Mouse (Mus musculus): ENCODE measurements around the gene Crispld2. TPM values are rescaled to one million over a fixed set of nuclear protein-coding genes. Genes with fewer than 3 reads are reported as not detected.

Crispld2 gene
- total and polyA plus RNA-seq, 3 experiments = 0.23 to 3.7 (median 0.45) TPM

- Histone ChIP-seq H3K27me3 (ENCODE audit: insufficient read depth, low read length) (peaks cover 59% of the 10 kb centered on the region), H3K36me3 (replicated peaks) (no peaks in the 10 kb centered on the region), H3K9me3 (replicated peaks) (peaks cover 6% of the 10 kb centered on the region), H3K4me1 (ENCODE audit: insufficient read depth, low read depth, low read length) (no peaks in the 10 kb centered on the region), H3K4me3 (ENCODE audit: low read depth, low read length) (no peak overlapping the region)
- TF ChIP-seq GATA2 (IDR thresholded peaks at IDR 0.05; ENCODE audit: borderline replicate concordance, low read depth, low read length) (no peak), POLR2AphosphoS5 (IDR thresholded peaks at IDR 0.05; ENCODE audit: insufficient replicate concordance, low read depth, low read length) (no peak), CTCF (IDR thresholded peaks at IDR 0.05; ENCODE audit: low read depth, low read length) (no peak), TAL1 (conservative IDR thresholded peaks at IDR 0.05; ENCODE audit: low read depth, low read length) (no peak)
- DNase-seq (ENCODE audit: low spot score) (no peak), ATAC-seq (ENCODE audit: extremely low read depth, insufficient number of reproducible peaks, low FRiP score, poor library complexity, severe bottlenecking) (no peak)
These were observed 59.7 kb downstream of the Crispld2 start for GRCm38 (mm10) chr8:120051908-120052307.

GRCm38 (mm10) chr8:120052318-120052717 lies 60.1 kb downstream of the Crispld2 start:
- H3K4me3 ChIP-seq (ENCODE audit: low read depth, low read length) = no peak overlapping the region
- no peaks in the 10 kb centered on the region for H3K36me3 ChIP-seq (replicated peaks)
- DNase-seq (ENCODE audit: low spot score) (no peak), ATAC-seq (ENCODE audit: extremely low read depth, insufficient number of reproducible peaks, low FRiP score, poor library complexity, severe bottlenecking) (no peak)
- no peaks in the 10 kb centered on the region for H3K4me1 ChIP-seq (ENCODE audit: insufficient read depth, low read depth, low read length)
- H3K27me3 ChIP-seq (ENCODE audit: insufficient read depth, low read length) = peaks cover 63% of the 10 kb centered on the region
- TF ChIP-seq TAL1 (conservative IDR thresholded peaks at IDR 0.05; ENCODE audit: low read depth, low read length) = no peak
- no peak for TF ChIP-seq GATA2 (IDR thresholded peaks at IDR 0.05; ENCODE audit: borderline replicate concordance, low read depth, low read length)
- TF ChIP-seq POLR2AphosphoS5 (IDR thresholded peaks at IDR 0.05; ENCODE audit: insufficient replicate concordance, low read depth, low read length) = no peak
- H3K9me3 ChIP-seq (replicated peaks) = peaks cover 6% of the 10 kb centered on the region

- Histone ChIP-seq H3K36me3 (replicated peaks) (no peaks in the 10 kb centered on the region), H3K9me3 (replicated peaks) (peaks cover 6% of the 10 kb centered on the region), H3K4me3 (ENCODE audit: low read depth, low read length) (no peak overlapping the region), H3K4me1 (ENCODE audit: insufficient read depth, low read depth, low read length) (no peaks in the 10 kb centered on the region), H3K27me3 (ENCODE audit: insufficient read depth, low read length) (peaks cover 73% of the 10 kb centered on the region)
- ATAC-seq (ENCODE audit: extremely low read depth, insufficient number of reproducible peaks, low FRiP score, poor library complexity, severe bottlenecking) (no peak), DNase-seq (ENCODE audit: low spot score) (no peak)
- TF ChIP-seq TAL1 (conservative IDR thresholded peaks at IDR 0.05; ENCODE audit: low read depth, low read length) = no peak
- no peak for TF ChIP-seq POLR2AphosphoS5 (IDR thresholded peaks at IDR 0.05; ENCODE audit: insufficient replicate concordance, low read depth, low read length)
- TF ChIP-seq GATA1 (IDR thresholded peaks at IDR 0.05; ENCODE audit: borderline replicate concordance, low read length) = no peak
- TF ChIP-seq GATA2 (IDR thresholded peaks at IDR 0.05; ENCODE audit: borderline replicate concordance, low read depth, low read length) = no peak
- no peak for TF ChIP-seq CTCF (IDR thresholded peaks at IDR 0.05; ENCODE audit: low read depth, low read length)
These were observed 62.6 kb downstream of the Crispld2 start for GRCm38 (mm10) chr8:120054833-120055232.

GRCm38 (mm10) chr8:120057078-120057477 lies 64.8 kb downstream of the Crispld2 start:
- DNase-seq (ENCODE audit: low spot score) (no peak), ATAC-seq (ENCODE audit: extremely low read depth, insufficient number of reproducible peaks, low FRiP score, poor library complexity, severe bottlenecking) (no peak)
- TF ChIP-seq CTCF (IDR thresholded peaks at IDR 0.05; ENCODE audit: low read depth, low read length) = no peak
- no peak for TF ChIP-seq TAL1 (conservative IDR thresholded peaks at IDR 0.05; ENCODE audit: low read depth, low read length)
- no peak for TF ChIP-seq POLR2AphosphoS5 (IDR thresholded peaks at IDR 0.05; ENCODE audit: insufficient replicate concordance, low read depth, low read length)
- TF ChIP-seq GATA1 (IDR thresholded peaks at IDR 0.05; ENCODE audit: borderline replicate concordance, low read length) = no peak
- TF ChIP-seq GATA2 (IDR thresholded peaks at IDR 0.05; ENCODE audit: borderline replicate concordance, low read depth, low read length) = no peak
- H3K36me3 ChIP-seq (replicated peaks) = no peaks in the 10 kb centered on the region
- peaks cover 62% of the 10 kb centered on the region for H3K27me3 ChIP-seq (ENCODE audit: insufficient read depth, low read length)
- H3K4me1 ChIP-seq (ENCODE audit: insufficient read depth, low read depth, low read length) = no peaks in the 10 kb centered on the region
- peaks cover 6% of the 10 kb centered on the region for H3K9me3 ChIP-seq (replicated peaks)
- H3K4me3 ChIP-seq (ENCODE audit: low read depth, low read length) = no peak overlapping the region

- no peaks in the 10 kb centered on the region for H3K36me3 ChIP-seq (replicated peaks)
- no peak for ATAC-seq (ENCODE audit: extremely low read depth, insufficient number of reproducible peaks, low FRiP score, poor library complexity, severe bottlenecking)
These were observed 70.5 kb downstream of the Crispld2 start for GRCm38 (mm10) chr8:120062742-120063141.

GRCm38 (mm10) chr8:120063326-120063725 lies 71.1 kb downstream of the Crispld2 start:
- no peaks in the 10 kb centered on the region for H3K9me3 ChIP-seq (replicated peaks)
- DNase-seq (ENCODE audit: low spot score) = no peak
- no peaks in the 10 kb centered on the region; the same call in 1 of the 2 replicates for H3K4me1 ChIP-seq (ENCODE audit: insufficient read depth, low read depth, low read length)
- H3K36me3 ChIP-seq (replicated peaks) = no peaks in the 10 kb centered on the region
- no peak for TF ChIP-seq GATA1 (IDR thresholded peaks at IDR 0.05; ENCODE audit: borderline replicate concordance, low read length)
- no peak for TF ChIP-seq POLR2AphosphoS5 (IDR thresholded peaks at IDR 0.05; ENCODE audit: insufficient replicate concordance, low read depth, low read length)
- TF ChIP-seq GATA2 (IDR thresholded peaks at IDR 0.05; ENCODE audit: borderline replicate concordance, low read depth, low read length) = no peak
- no peak for TF ChIP-seq TAL1 (conservative IDR thresholded peaks at IDR 0.05; ENCODE audit: low read depth, low read length)
- TF ChIP-seq CTCF (IDR thresholded peaks at IDR 0.05; ENCODE audit: low read depth, low read length) = no peak
- ATAC-seq (ENCODE audit: extremely low read depth, insufficient number of reproducible peaks, low FRiP score, poor library complexity, severe bottlenecking) = no peak
- H3K27me3 ChIP-seq (ENCODE audit: insufficient read depth, low read length) = peaks cover 67% of the 10 kb centered on the region
- H3K4me3 ChIP-seq (ENCODE audit: low read depth, low read length) = no peak overlapping the region

More at GRCm38 (mm10) chr8:120062742-120063141, 70.5 kb downstream of the Crispld2 start:
- DNase-seq (ENCODE audit: low spot score) = no peak
- H3K27me3 ChIP-seq (ENCODE audit: insufficient read depth, low read length) = peaks cover 67% of the 10 kb centered on the region
- no peak for TF ChIP-seq GATA1 (IDR thresholded peaks at IDR 0.05; ENCODE audit: borderline replicate concordance, low read length)
- TF ChIP-seq POLR2AphosphoS5 (IDR thresholded peaks at IDR 0.05; ENCODE audit: insufficient replicate concordance, low read depth, low read length) = no peak
- no peak for TF ChIP-seq GATA2 (IDR thresholded peaks at IDR 0.05; ENCODE audit: borderline replicate concordance, low read depth, low read length)
- TF ChIP-seq CTCF (IDR thresholded peaks at IDR 0.05; ENCODE audit: low read depth, low read length) = no peak
- no peak for TF ChIP-seq TAL1 (conservative IDR thresholded peaks at IDR 0.05; ENCODE audit: low read depth, low read length)
- no peaks in the 10 kb centered on the region for H3K9me3 ChIP-seq (replicated peaks)
- H3K4me1 ChIP-seq (ENCODE audit: insufficient read depth, low read depth, low read length) = no peaks in the 10 kb centered on the region; the same call in 1 of the 2 replicates
- H3K4me3 ChIP-seq (ENCODE audit: low read depth, low read length) = no peak overlapping the region
